Mouse (Mus musculus): Measurements from ENCODE around the gene Olfr1317. TPM values are rescaled to one million over a fixed set of nuclear protein-coding genes. Genes with fewer than 3 reads are reported as not detected.

Olfr1317 gene
- not detected for polyA plus RNA-seq (2017; shearing (Covaris generic))

GRCm38 (mm10) chr2:112140029-112140428, at the start of gene Olfr1317:
TSS of gene Olfr1317 (plus strand) at chr2:112140329.

GRCm38 (mm10) chr2:112096681-112097080, 43.4 kb upstream of the Olfr1317 start, which contains the start of gene Olfr1314:
TSS of gene Olfr1314 (minus strand) at chr2:112096781.

GRCm38 (mm10) chr2:112115340-112115739, 24.8 kb upstream of the Olfr1317 start, which contains the start of gene Olfr1315-ps1:
TSS of gene Olfr1315-ps1 (minus strand) at chr2:112115440.

GRCm38 (mm10) chr2:112134877-112135276, 5.3 kb upstream of the Olfr1317 start, which contains the start of gene Olfr1316:
TSS of gene Olfr1316 (minus strand) at chr2:112134977.

GRCm38 (mm10) chr2:112153898-112154297, 13.8 kb downstream of the Olfr1317 start, which contains the start of gene Olfr1318:
TSS of gene Olfr1318 (plus strand) at chr2:112154198.

Other genes starting within 250 kb of the Olfr1317 start
- not detected for gene Olfr1306, start 224.1 kb upstream of the Olfr1317 start, polyA plus RNA-seq (2017; shearing (Covaris generic))
- 0.07 TPM for gene Olfr1307, start 190.9 kb upstream of the Olfr1317 start, polyA plus RNA-seq (2017; shearing (Covaris generic))
- not detected for gene Olfr1308, start 175.4 kb upstream of the Olfr1317 start, polyA plus RNA-seq (2017; shearing (Covaris generic))
- gene Olfr1309, start 150.0 kb upstream of the Olfr1317 start, polyA plus RNA-seq (2017; shearing (Covaris generic)): not detected
- not detected for gene Olfr1310, start 127.6 kb upstream of the Olfr1317 start, polyA plus RNA-seq (2017; shearing (Covaris generic))
- not detected for gene Olfr1311, start 115.9 kb upstream of the Olfr1317 start, polyA plus RNA-seq (2017; shearing (Covaris generic))
- 0.17 TPM for gene Olfr1312, start 90.1 kb upstream of the Olfr1317 start, polyA plus RNA-seq (2017; shearing (Covaris generic))
- not detected for gene Olfr1313, start 62.5 kb upstream of the Olfr1317 start, polyA plus RNA-seq (2017; shearing (Covaris generic))
- not detected for gene Olfr1314, start 43.5 kb upstream of the Olfr1317 start, polyA plus RNA-seq (2017; shearing (Covaris generic))
- not detected for gene Olfr1315-ps1, start 24.9 kb upstream of the Olfr1317 start, polyA plus RNA-seq (2017; shearing (Covaris generic))
- not detected for gene Olfr1316, start 5.4 kb upstream of the Olfr1317 start, polyA plus RNA-seq (2017; shearing (Covaris generic))
- not detected for gene Olfr1318, start 13.9 kb downstream of the Olfr1317 start, polyA plus RNA-seq (2017; shearing (Covaris generic))
- gene Lpcat4, start 99.1 kb downstream of the Olfr1317 start, polyA plus RNA-seq (2017; shearing (Covaris generic)): 96.7 TPM
- gene Nutm1, start 119.0 kb downstream of the Olfr1317 start, polyA plus RNA-seq (2017; shearing (Covaris generic)): not detected
- 131 TPM for gene Nop10, start 121.6 kb downstream of the Olfr1317 start, polyA plus RNA-seq (2017; shearing (Covaris generic))
- 39.5 TPM for gene Slc12a6, start 125.5 kb downstream of the Olfr1317 start, polyA plus RNA-seq (2017; shearing (Covaris generic))
- not detected for gene Gm21985, start 126.0 kb downstream of the Olfr1317 start, polyA plus RNA-seq (2017; shearing (Covaris generic))
- gene Emc4, start 227.7 kb downstream of the Olfr1317 start, polyA plus RNA-seq (2017; shearing (Covaris generic)): 66.4 TPM
- 16.8 TPM for gene Katnbl1, start 238.9 kb downstream of the Olfr1317 start, polyA plus RNA-seq (2017; shearing (Covaris generic))

Data from effector memory CD4-positive, alpha-beta T cell, adult 5 months (primary cell).